Mouse (Mus musculus): ENCODE data around the gene 1700003E16Rik.

The 1700003E16Rik gene

GRCm38 (mm10) chr6:83205851-83206250, 49.6 kb downstream of the 1700003E16Rik start:
- DNase-seq (ENCODE audit: low spot score in 2 of 2) = no peak

GRCm38 (mm10) chr6:83206321-83206720, 50.1 kb downstream of the 1700003E16Rik start:
- DNase-seq (ENCODE audit: low spot score in 2 of 2) = no peak

GRCm38 (mm10) chr6:83207361-83208049, 51.3 kb downstream of the 1700003E16Rik start:
- no peak for DNase-seq (ENCODE audit: low spot score in 2 of 2)

GRCm38 (mm10) chr6:83208050-83208400, 51.8 kb downstream of the 1700003E16Rik start:
- no peak for DNase-seq (ENCODE audit: low spot score in 2 of 2)

- DNase-seq (ENCODE audit: low spot score in 2 of 2) = no peak
Measured at GRCm38 (mm10) chr6:83210495-83210894, 54.3 kb downstream of the 1700003E16Rik start.

GRCm38 (mm10) chr6:83211526-83211925, 55.3 kb downstream of the 1700003E16Rik start:
- DNase-seq (ENCODE audit: low spot score in 2 of 2) = no peak

All from right cerebral cortex, postnatal 10 days (tissue).